Mouse (Mus musculus) brown adipose tissue, adult 24 weeks (tissue): Measurements from ENCODE around the gene Anxa9. TPM values are rescaled to one million over a fixed set of nuclear protein-coding genes. Genes with fewer than 3 reads are reported as not detected.

Experiments
- H3K27ac ChIP-seq: fragments of 200-500 bp; replicated peaks from 2 replicates; pipeline ENCODE4 v1.5.1; 2012; ENCODE audit warnings: low read depth, mild to moderate bottlenecking, low read length
- H3K4me1 ChIP-seq: fragments of 200-500 bp; 2 replicates; pipeline ENCODE4 v1.6.1; 2012; ENCODE audit warnings: low read length, mixed read lengths; ENCODE audit not compliant: control insufficient read depth, insufficient read depth, insufficient read length
- H3K4me3 ChIP-seq: fragments of 200-500 bp; 2 replicates; pipeline ENCODE4 v1.5.1; 2012; ENCODE audit warnings: low read depth, mild to moderate bottlenecking, low read length, moderate library complexity; ENCODE audit not compliant: insufficient read depth
- polyA plus RNA-seq: library from polyadenylated mRNA; stranded (reverse); fragments of >200 nt; gene quantifications from 2 replicates; pipeline ENCODE4 v1.2.4, GENCODE M21; 2012; ENCODE audit not compliant: missing spikeins, insufficient read depth, insufficient read length

Gene Anxa9
- polyA plus RNA-seq, 1 experiment, result 1.5 TPM

DNA sequence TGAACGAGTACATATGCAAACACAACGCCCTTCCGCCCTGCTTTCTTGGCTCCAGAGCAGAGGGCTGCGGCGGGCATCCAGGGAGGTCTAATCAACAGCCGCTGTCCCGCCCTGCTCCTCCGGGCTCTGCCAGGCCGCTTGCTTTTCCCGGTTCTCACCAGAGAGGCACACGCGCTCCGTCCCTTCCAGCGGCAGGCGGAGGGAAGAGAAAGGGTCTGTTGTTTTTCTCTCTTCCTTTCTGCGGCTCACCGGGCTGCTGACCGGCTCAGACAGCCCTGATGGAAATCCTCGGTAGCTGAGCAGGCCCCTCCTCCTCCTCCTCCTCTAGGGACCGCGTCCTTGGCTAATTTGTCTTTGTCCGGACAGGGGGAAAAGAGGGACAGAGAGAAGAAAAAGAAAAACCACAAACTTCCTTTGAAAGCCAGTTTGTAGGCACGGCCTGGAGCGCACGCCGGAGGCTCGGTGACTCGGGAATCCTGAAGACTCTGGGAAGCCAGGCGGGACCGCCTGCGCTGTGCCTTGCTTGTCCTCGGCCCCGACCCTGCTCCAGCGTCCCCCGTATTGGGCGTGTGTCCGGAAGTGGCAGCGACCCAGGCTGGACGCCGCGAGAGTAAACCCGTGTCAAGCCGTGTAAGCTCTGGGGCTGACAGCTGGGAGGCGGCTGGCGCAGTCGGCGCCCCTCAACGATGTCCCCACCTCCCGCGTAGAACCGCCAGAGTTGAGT lies 23.9 kb downstream of the Anxa9 start:
- H3K4me1 ChIP-seq, result peaks cover 11% of the 10 kb centered on the region; the same call in 1 of the 2 replicates
- H3K27ac ChIP-seq, result peak overlapping the region; percentile 96
- peak overlapping the region; percentile 65 for H3K4me3 ChIP-seq

DNA sequence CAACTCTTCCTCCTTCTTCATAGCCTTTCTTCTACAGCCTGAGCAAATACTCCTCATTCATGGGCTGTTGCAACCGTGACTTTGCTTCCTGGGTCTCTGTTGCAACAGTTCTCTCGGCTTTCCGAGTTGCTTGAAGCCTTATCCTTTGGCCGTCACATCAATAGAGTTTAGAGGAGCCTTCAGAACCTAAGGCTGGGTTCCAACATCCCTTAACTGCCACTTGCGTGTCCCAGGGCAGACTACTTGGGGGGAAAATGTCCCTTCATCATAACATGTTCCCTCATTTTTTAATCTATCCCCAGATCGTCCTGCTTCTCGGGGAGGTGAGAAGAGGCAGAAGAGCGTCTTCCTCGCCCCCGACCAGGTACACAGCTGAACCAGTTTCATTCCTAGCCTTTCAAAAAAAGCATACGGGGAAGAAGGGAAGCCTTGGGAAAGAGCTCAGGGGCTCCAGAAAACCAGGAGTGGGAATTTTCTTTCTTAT lies 24.6 kb downstream of the Anxa9 start:
- H3K4me1 ChIP-seq, result peaks cover 11% of the 10 kb centered on the region; the same call in 1 of the 2 replicates
- peak overlapping the region; percentile 96 for H3K27ac ChIP-seq
- H3K4me3 ChIP-seq, result peak overlapping the region; percentile 65

DNA sequence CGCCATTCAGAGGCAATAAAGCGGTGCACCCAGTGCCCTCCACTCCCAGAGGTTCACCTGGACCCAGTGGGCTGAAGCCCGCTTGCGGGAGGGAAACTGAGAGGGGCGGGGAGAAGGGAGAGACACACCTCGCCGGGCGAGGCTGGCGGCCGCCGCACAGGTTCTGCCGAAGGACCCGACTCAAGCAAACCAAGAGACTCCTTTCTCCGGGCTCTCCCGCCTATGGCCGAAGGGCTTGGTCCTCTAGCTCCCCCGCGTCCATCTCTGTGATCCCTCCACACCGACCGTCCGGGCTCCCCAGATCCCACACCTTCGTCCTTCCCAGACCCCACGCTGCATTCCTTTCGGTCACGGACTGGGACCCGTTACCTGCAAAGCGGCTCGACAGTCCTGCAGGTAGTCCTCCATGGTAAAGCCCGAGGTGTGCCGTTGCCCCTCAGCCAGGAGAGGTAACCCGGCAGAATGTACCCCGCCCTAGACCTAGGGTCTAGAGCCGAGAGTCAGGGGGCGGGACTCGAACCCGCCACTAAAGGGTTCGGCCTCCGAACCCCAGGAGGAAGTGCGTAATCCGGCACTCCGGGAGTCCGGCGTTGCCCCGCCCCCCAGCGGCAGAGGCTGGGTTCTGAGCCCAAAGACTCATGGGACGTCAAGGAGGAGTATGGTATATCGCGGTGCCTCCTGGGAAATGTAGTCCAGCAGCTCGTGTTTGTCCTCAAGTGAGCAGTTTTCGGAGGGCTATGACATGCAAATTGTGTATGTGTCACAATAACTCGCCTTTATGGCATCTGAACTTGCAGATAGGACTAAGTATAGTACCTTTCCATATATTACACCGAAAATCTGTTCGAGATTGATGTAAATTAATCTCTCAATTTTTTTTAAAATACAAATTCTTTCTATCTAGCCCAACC lies 25.5 kb downstream of the Anxa9 start, which contains the start of the genes Mindy1 and Prune1:
Gene Mindy1, plus strand, starts transcription at position 130 of the 911 bp plus-strand sequence.
Gene Prune1, minus strand, starts transcription at position 861 of the 911 bp plus-strand sequence.
- Histone ChIP-seq H3K4me1 (peaks cover 11% of the 10 kb centered on the region; the same call in 1 of the 2 replicates), H3K27ac (peak within 1 kb of the TSS; percentile 96), H3K4me3 (peak within 1 kb of the TSS; percentile 91)

DNA sequence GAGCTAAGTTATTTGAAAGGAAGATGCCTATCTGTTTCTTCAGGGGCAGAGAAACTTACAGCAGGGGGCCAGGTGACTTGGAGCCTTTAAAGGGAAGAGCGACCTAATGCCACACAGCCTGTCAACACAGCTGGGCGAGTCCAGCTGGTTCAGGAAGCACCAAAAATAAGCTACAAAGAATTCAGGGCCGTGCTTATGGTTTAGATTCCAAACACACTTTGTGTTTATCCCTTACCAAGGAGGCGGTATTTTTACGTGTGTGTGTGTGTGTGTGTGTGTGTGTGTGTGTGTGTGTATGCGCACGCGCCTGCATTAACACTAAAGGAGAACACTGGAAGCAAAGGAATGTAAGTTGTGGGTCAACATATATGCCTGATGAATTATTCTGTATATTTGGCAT lies 26.2 kb downstream of the Anxa9 start:
- Histone ChIP-seq H3K4me1 (peaks cover 11% of the 10 kb centered on the region; the same call in 1 of the 2 replicates), H3K4me3 (peak overlapping the region; percentile 91), H3K27ac (peak overlapping the region; percentile 18; the same call in 1 of the 2 replicates)

DNA sequence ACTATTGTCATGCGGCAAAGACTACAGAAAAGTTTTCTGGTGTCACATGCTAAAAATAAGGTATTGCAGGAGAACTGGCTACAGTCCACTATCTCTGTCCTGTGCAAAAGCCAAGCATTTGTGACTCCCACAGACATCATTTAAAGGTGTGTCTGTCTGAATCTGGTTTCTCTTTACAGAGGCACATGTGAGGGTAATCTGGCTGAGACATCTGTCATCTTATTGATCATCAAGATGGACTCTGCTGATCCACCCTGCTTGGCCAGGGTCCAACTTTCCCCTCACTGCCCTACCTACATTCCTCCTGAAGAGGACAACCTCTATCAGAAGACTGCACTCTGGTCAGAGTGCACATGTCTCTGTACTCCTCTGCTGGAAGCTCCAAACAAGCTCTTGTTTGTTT lies 29.8 kb downstream of the Anxa9 start:
- no peak overlapping the region for H3K27ac ChIP-seq
- H3K4me3 ChIP-seq, result no peak overlapping the region

DNA sequence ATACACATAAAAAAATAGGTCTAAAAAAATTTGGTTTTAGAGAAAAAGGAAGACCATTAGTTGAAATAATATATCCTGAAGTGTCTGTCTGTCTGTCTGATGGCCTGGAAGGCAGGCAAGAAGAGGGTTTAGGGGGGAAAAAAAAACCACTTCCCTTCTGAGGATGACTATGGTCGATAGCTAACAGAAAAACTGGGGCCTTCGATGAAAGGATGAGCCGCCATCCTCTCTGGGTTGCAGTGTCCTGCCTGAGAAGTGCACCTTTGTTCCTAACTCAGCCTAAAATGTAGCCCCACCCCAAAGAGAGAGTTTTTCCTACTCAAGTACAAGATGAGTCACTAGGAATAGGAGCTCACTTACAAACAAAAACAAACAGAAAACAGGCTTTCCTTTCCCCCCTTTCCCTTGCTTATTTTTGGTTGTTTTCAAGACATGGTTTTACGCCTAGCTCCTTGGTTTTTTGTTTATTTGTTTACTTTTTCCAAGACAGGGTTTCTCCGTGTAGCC lies 30.5 kb downstream of the Anxa9 start:
- 0 out of 2 replicates have a peak overlapping the region, but pooled peaks have one; percentile 16 for H3K27ac ChIP-seq
- H3K4me3 ChIP-seq, result no peak overlapping the region

More for the DNA sequence above, 29.8 kb downstream of the Anxa9 start:
- 0 out of 2 replicates have a peak, but pooled peaks cover 3% of the 10 kb centered on the region for H3K4me1 ChIP-seq

DNA sequence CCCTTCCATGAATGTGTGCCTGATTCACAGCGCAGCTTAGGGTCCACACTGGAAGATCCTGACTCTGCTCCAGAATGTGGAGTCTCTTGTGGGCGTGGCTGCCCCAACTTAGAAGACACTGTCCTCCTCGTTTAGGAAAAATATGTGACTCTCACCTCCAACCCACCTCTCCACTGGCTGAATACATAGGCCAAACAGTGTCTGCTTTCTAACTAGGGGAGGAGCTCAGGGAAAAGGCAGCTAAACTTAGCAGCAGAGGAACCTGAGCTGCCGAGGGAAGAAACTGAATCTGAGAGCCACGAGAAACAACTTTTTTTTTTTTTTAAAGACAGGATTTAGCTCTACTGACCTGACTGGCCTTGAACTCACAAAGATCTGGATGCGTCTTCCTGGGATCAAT lies 31.8 kb downstream of the Anxa9 start:
- Histone ChIP-seq H3K4me3 (no peak overlapping the region), H3K27ac (no peak overlapping the region), H3K4me1 (no peaks in the 10 kb centered on the region)

More for the DNA sequence above, 30.5 kb downstream of the Anxa9 start:
- 0 out of 2 replicates have a peak, but pooled peaks cover 3% of the 10 kb centered on the region for H3K4me1 ChIP-seq

DNA sequence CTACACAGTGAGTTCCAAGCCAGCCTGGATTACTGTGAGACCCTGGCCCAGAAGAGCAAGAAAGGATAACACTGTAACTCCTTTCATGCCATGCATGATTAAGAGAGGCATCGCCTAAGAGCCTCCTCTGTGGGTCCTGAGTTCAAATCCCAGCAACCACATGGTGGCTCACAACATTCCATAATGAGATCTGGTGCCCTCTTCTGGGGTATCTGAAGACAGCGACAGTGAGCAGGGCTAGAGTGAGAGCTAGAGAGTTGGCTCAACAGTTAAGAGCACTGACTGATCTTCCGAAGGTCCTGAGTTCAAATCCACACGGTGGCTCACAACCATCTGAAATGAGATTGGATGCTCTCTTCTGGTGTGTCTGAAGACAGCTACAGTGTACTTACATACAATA lies 32.5 kb downstream of the Anxa9 start:
- Histone ChIP-seq H3K27ac (no peak overlapping the region), H3K4me1 (no peaks in the 10 kb centered on the region), H3K4me3 (no peak overlapping the region)

DNA sequence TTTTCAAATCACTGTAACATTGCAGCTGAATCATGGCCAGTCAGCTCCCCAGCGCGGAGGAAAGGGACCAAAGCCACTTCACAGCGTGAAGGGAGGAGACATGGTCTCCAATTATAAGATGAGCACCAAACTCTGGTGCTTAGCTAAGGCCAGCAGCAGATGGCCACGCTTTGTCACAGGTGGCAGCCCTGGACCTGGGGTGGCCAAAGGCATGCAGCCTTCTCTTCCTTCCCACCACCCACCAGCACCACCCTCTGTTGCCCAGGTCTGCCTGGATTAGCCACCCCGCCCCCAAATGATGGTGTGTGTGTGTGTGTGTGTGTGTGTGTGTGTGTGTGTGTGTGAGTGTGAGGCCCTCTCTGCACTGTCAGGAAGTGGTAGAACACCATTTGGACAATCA lies 33.5 kb downstream of the Anxa9 start:
- no peak overlapping the region for H3K27ac ChIP-seq

DNA sequence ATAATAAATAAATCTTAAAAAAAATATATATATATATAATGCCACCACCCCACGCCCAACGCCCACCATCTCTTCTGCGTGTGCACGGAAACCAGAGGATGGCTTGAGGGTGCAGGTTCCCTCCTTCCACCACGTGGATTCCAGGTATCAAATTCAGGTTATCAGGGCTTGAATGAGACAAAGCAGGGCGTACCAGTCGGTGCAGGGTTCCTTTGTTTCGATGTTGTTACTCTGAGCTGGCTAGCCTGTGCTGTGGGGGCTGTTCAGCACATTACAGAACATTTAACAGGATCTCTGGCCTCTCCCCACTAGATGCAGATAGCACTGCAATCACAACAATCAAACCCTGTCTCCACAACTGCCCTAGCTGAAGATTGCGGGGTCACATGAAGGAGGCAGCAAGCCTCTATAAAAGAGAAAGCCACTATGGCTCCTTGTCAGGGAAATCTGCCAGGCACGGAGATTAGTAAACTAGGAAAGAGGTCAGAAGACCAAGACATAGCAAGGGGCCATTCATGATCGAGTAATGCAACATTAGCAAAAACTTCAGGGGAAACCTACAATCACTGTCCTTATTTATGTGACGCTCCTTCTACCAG lies 36.1 kb downstream of the Anxa9 start:
- H3K4me3 ChIP-seq, result no peak overlapping the region
- peak overlapping the region; percentile 71 for H3K27ac ChIP-seq
- 0 out of 2 replicates have a peak, but pooled peaks cover 2% of the 10 kb centered on the region for H3K4me1 ChIP-seq

More for the DNA sequence above, 33.5 kb downstream of the Anxa9 start:
- Histone ChIP-seq H3K4me1 (no peaks in the 10 kb centered on the region), H3K4me3 (no peak overlapping the region)

DNA sequence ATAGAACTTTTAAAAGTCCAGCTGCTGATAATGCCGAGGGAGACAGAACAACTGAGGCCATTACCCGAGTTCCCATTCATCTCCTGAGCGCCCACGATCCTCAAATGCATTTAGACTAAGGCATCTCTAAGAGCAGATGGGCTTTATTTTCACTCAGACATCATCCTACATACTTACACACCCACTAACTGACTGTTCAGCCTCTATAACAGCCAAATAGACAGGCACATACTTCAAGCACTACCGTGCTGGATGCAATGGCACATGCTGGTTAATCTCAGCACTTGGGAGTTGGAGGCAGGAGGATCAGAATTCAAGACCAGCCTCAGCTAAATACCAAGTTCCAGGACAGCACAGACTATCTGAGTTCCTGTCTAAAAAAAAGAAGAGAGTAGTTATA lies 37.2 kb downstream of the Anxa9 start:
- Histone ChIP-seq H3K4me1 (0 out of 2 replicates have a peak, but pooled peaks cover 2% of the 10 kb centered on the region), H3K27ac (peak overlapping the region; percentile 26; the same call in 1 of the 2 replicates), H3K4me3 (no peak overlapping the region)

DNA sequence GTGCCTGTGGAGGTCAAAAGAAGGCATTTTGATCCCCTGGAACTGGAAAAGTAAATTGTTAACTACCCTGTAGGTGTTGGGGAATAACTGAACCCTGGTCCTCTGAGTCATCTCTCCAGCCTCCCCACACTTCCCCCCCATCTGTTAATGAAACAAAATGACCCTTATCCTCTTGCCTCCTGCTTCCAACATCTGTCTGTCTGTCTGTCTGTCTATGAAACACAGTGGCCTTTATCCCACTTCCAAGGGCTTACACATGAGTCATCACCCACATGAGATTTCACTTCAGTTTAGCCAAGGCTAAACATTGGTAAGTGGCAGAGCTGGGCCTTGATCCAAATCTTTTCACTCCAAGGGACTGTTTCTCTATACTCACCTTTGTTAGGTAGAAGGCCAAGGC lies 39.1 kb downstream of the Anxa9 start:
- Histone ChIP-seq H3K4me1 (0 out of 2 replicates have a peak, but pooled peaks cover 2% of the 10 kb centered on the region), H3K4me3 (no peak overlapping the region), H3K27ac (peak overlapping the region; percentile 54)

DNA sequence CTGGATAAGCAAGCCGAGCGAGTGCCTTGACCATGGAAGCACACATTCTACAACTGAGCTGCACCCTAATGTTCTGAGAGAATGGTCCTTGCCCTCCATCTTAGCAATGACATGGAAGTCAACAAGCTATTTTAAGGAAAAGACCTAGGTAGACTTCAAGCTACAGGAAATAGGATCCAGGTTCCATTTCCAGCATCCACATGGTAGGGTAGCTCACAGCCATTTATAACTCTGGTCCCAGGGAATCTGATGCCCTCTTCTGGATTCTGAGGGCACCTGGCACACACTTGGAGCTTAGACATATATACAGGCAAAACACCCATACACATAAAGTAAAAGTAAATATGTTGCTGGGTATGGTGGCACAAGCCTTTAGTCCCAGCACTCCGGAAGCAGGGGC lies 40.9 kb downstream of the Anxa9 start:
- Histone ChIP-seq H3K4me3 (no peak overlapping the region), H3K4me1 (0 out of 2 replicates have a peak, but pooled peaks cover 2% of the 10 kb centered on the region), H3K27ac (no peak overlapping the region)

DNA sequence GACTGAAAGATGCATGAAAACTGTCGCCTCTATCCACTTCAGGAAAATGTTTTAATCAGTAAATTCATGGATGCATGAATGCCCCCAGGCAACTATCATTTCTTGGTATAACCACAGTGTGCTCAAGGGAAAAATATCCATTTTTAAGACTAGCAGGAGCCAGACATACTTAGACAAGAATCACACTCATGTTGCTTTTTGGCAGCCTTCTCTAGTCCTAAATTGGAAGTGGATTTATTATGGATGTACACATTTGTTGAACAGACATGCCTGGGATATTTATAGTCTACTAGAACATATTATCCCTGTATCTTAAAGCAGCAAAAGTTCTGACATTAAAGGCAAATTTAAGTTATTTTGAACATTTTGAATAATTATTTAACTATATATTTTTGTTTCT lies 42.3 kb downstream of the Anxa9 start:
- no peak overlapping the region for H3K27ac ChIP-seq
- 0 out of 2 replicates have a peak, but pooled peaks cover 2% of the 10 kb centered on the region for H3K4me1 ChIP-seq
- H3K4me3 ChIP-seq, result no peak overlapping the region
